Mouse (Mus musculus) myocyte (in vitro differentiated cells): ENCODE data around the gene Mttp.

Experiments
- MYOG ChIP-seq, 3 experiments: IDR thresholded peaks; one replicate each; pipeline ENCODE4 v1.6.1; 2011; ENCODE audit warnings: control low read depth in 2 of 3, low read depth in 2 of 3, mild to moderate bottlenecking in 2 of 3; ENCODE audit not compliant: insufficient read length in 2 of 3, control insufficient read depth in 1 of 3, insufficient read depth in 1 of 3
- POLR2A ChIP-seq: IDR thresholded peaks from one replicate; pipeline ENCODE4 v1.6.1; 2011; ENCODE audit warnings: low read depth, mild to moderate bottlenecking, control low read depth, moderate library complexity; ENCODE audit not compliant: insufficient read length
- POLR2AphosphoS2 ChIP-seq: IDR thresholded peaks from one replicate; pipeline ENCODE4 v1.6.1; 2011; ENCODE audit warnings: low read depth, control low read depth; ENCODE audit not compliant: insufficient read length
- USF1 ChIP-seq: IDR thresholded peaks from one replicate; pipeline ENCODE4 v1.6.1; 2011; ENCODE audit warnings: low read depth, mild to moderate bottlenecking, control low read depth, moderate library complexity

- TF ChIP-seq MYOG (IDR thresholded peaks at IDR 0.05; ENCODE audit: control insufficient read depth in 1 of 3, insufficient read depth in 1 of 3, insufficient read length in 2 of 3, low read depth in 2 of 3) (no peak), POLR2A (no peak), POLR2AphosphoS2 (no peak), USF1 (no peak)
Observed at GRCm38 (mm10) chr3:138083896-138084295, 60.9 kb downstream of the Mttp start.
